ENCODE assay signal across 16 mouse cellular contexts in genomic region chr5:72282907-72283306, GRCm38 (mm10).
DNase-seq lines count a peak whose midpoint lies in the region; ATAC-seq and TF ChIP-seq lines count a peak whose summit lies in the region.
"Had no signal": no experiment of that assay in that cellular context is flagged by ENCODE, and none has a peak within 500 bp of the region (broad histone marks: within the 10 kb centered on the region; RNA-seq: fewer than 3 reads in every experiment).

No protein-coding gene starts in this region.

- no peaks in the 10 kb centered on the region for H3K9me3 ChIP-seq in kidney, embryonic 16.5 days (ENCODE audit: low read length)
- H3K9me3 ChIP-seq: G1E; heart, embryonic 12.5 days; liver, embryonic 13.5 days; midbrain, embryonic 10.5 days had no signal

- H3K9ac ChIP-seq in kidney, embryonic 16.5 days (replicated peaks; ENCODE audit: low read length): no peak overlapping the region; the same call in 1 of the 2 replicates
- H3K9ac ChIP-seq: heart, embryonic 12.5 days; liver, embryonic 13.5 days had no signal

- peak; percentile 90 for ATAC-seq in kidney, embryonic 16.5 days (ENCODE audit: low FRiP score, low TSS enrichment)
- ATAC-seq in granulocyte monocyte progenitor cell, adult 5-6 weeks (replicated peaks; ENCODE audit: poor library complexity, severe bottlenecking): no peak
- ATAC-seq: forebrain, embryonic 14.5 days had no signal

- peak overlapping the region; percentile 74 for H3K27ac ChIP-seq in kidney, embryonic 16.5 days (ENCODE audit: low read length)
- H3K27ac ChIP-seq in gastrocnemius, adult 2 months: no peak overlapping the region
- H3K27ac ChIP-seq: left cerebral cortex, adult 2 months; liver, embryonic 13.5 days; midbrain, embryonic 10.5 days had no signal

- peaks cover 14% of the 10 kb centered on the region for H3K4me1 ChIP-seq in kidney, embryonic 16.5 days (ENCODE audit: insufficient read depth, low read length)
- H3K4me1 ChIP-seq: heart, embryonic 12.5 days; liver, embryonic 13.5 days; midbrain, embryonic 10.5 days had no signal

- intact Hi-C loops in gastrocnemius, adult 2 months (cut with DNase I): no loop called here

- no peak for TF ChIP-seq CTCF in gastrocnemius, adult 2 months (IDR thresholded peaks at IDR 0.05)

- no peaks in the 10 kb centered on the region for H3K27me3 ChIP-seq in kidney, embryonic 16.5 days (ENCODE audit: insufficient read depth, low read length)
- H3K27me3 ChIP-seq: heart, embryonic 12.5 days; liver, embryonic 13.5 days had no signal

- DNase-seq in kidney, adult 9 months: no peak
- peak; percentile 55 for DNase-seq in embryo, embryonic 10 days (ENCODE audit: low spot score)
- peak; percentile 28 for DNase-seq in hindlimb bud, embryonic 11.5 days (ENCODE audit: extremely low spot score, low read depth, low spot score)
- peak; percentile 58 for DNase-seq in mesoderm, embryonic 11.5 days (ENCODE audit: low read depth, low spot score)
- DNase-seq in gastrocnemius, adult 2 months: no peak
- DNase-seq: adrenal gland, postnatal 36 days; heart, postnatal 4 days; liver, embryonic 13.5 days; thymus, postnatal 36 days had no signal

- H3K4me3 ChIP-seq in kidney, embryonic 16.5 days (ENCODE audit: low read length): no peak overlapping the region
- no peak overlapping the region for H3K4me3 ChIP-seq in gastrocnemius, adult 2 months
- H3K4me3 ChIP-seq: heart, embryonic 12.5 days; left cerebral cortex, adult 2 months; liver, embryonic 13.5 days; midbrain, embryonic 10.5 days had no signal

- peaks cover 2% of the 10 kb centered on the region for H3K36me3 ChIP-seq in kidney, embryonic 16.5 days (ENCODE audit: insufficient read depth, low read length)

- peak overlapping the region; percentile 25 for H3K4me2 ChIP-seq in kidney, embryonic 16.5 days (replicated peaks; ENCODE audit: low read depth, low read length)
- H3K4me2 ChIP-seq: heart, embryonic 12.5 days; liver, embryonic 13.5 days had no signal

- 9% methylated on average over 2 of the region's 2 CpGs for WGBS in kidney, embryonic 16.5 days

Comparison
In these comparisons a context has a peak if more than half of its experiments do, and no peak if none do; other contexts are left out.
1. DNase-seq: peak in embryo, embryonic 10 days (single experiment), hindlimb bud, embryonic 11.5 days (single experiment) and mesoderm, embryonic 11.5 days (single experiment); none in kidney, adult 9 months (single experiment) and gastrocnemius, adult 2 months (single experiment).